Mouse (Mus musculus) central nervous system, embryonic 11.5 days (tissue): ENCODE measurements around the gene Il17ra. TPM values are rescaled to one million over a fixed set of nuclear protein-coding genes. Genes with fewer than 3 reads are reported as not detected.

Source experiments
- polyA plus RNA-seq: library from polyadenylated mRNA; depleted of rRNA; stranded (reverse); fragments of >200 nt; gene quantifications from 2 replicates; pipeline ENCODE4 v1.2.3, GENCODE M21; 2012; rRNA removed

The Il17ra gene
- polyA plus RNA-seq, result 3.2 and 4.7 TPM in 2 replicates

GRCm38 (mm10) chr6:120463086-120463871 lies at the start of gene Il17ra:
Gene Il17ra (plus strand): TSS chr6:120463247.

GRCm38 (mm10) chr6:120493374-120494181 lies 30.5 kb downstream of the Il17ra start, which contains the start of gene Tmem121b:
Gene Tmem121b (minus strand): TSS chr6:120493807.

GRCm38 (mm10) chr6:120531020-120531965 lies 68.2 kb downstream of the Il17ra start, which contains the start of gene Hdhd5:
Gene Hdhd5 (minus strand): TSS chr6:120531319.

Other genes with a start within 250 kb of the Il17ra start
- gene D330020A13Rik, start 168.9 kb upstream of the Il17ra start, polyA plus RNA-seq, result 0.05 and 0.07 TPM in 2 replicates
- gene B4galnt3, start 168.7 kb upstream of the Il17ra start, polyA plus RNA-seq, result 0.32 and 0.66 TPM in 2 replicates
- 21.1 and 36.7 TPM in 2 replicates for gene Kdm5a, start 99.1 kb upstream of the Il17ra start, polyA plus RNA-seq
- 28.8 and 31.0 TPM in 2 replicates for gene Ccdc77, start 98.9 kb upstream of the Il17ra start, polyA plus RNA-seq
- 3.3 and 4.0 TPM in 2 replicates for gene Tmem121b, start 30.6 kb downstream of the Il17ra start, polyA plus RNA-seq
- gene Hdhd5, start 68.1 kb downstream of the Il17ra start, polyA plus RNA-seq, result 21.1 and 24.8 TPM in 2 replicates
- gene Cecr2, start 203.1 kb downstream of the Il17ra start, polyA plus RNA-seq, result 19.3 and 27.7 TPM in 2 replicates